Mouse (Mus musculus) adrenal gland, postnatal 25 days (tissue): ENCODE data around the gene Qtrt1. TPM values are rescaled to one million over a fixed set of nuclear protein-coding genes. Genes with fewer than 3 reads are reported as not detected.
"Not testable (repeated sequence)": the region's sequence is repeated elsewhere in the genome, so short reads cannot be mapped to it uniquely, and the experiment has no call there.

Experiments
- DNase-seq: peaks from one replicate; pipeline ENCODE4 v3.0.0; 2021; ENCODE audit warnings: mixed read lengths
- total RNA-seq: library from RNA; stranded (reverse); gene quantifications from 2 replicates; pipeline ENCODE4 v1.2.3, GENCODE M21; 2021

The Qtrt1 gene
- total RNA-seq, 1 experiment from 2014 or later: 25.1 TPM

- DNase-seq: no peak
Measured at GRCm38 (mm10) chr9:21450270-21450669, 38.6 kb downstream of the Qtrt1 start.

GRCm38 (mm10) chr9:21451391-21451790, 39.8 kb downstream of the Qtrt1 start:
- DNase-seq: no peak

GRCm38 (mm10) chr9:21451870-21452269, 40.2 kb downstream of the Qtrt1 start:
- no peak for DNase-seq

GRCm38 (mm10) chr9:21453003-21453402, 41.4 kb downstream of the Qtrt1 start:
- no peak for DNase-seq

GRCm38 (mm10) chr9:21453459-21453858, 41.8 kb downstream of the Qtrt1 start:
- DNase-seq: no peak

GRCm38 (mm10) chr9:21454556-21454955, 42.9 kb downstream of the Qtrt1 start:
- no peak for DNase-seq

GRCm38 (mm10) chr9:21455103-21455770, 43.6 kb downstream of the Qtrt1 start:
- no peak for DNase-seq

- no peak for DNase-seq
Measured at GRCm38 (mm10) chr9:21456246-21456929, 44.8 kb downstream of the Qtrt1 start.

- no peak for DNase-seq
Measured at GRCm38 (mm10) chr9:21456930-21457634, 45.4 kb downstream of the Qtrt1 start.

- DNase-seq: no peak
Measured at GRCm38 (mm10) chr9:21458821-21459220, 47.2 kb downstream of the Qtrt1 start.

- DNase-seq: no peak
Measured at GRCm38 (mm10) chr9:21460400-21460940, 48.8 kb downstream of the Qtrt1 start.

GRCm38 (mm10) chr9:21463138-21463590, 51.5 kb downstream of the Qtrt1 start:
- peak; percentile 64 for DNase-seq

- DNase-seq: no peak
Measured at GRCm38 (mm10) chr9:21463766-21464564, 52.3 kb downstream of the Qtrt1 start.

GRCm38 (mm10) chr9:21464565-21464928, 52.9 kb downstream of the Qtrt1 start:
- not testable (repeated sequence) for DNase-seq

GRCm38 (mm10) chr9:21469032-21470024, 57.7 kb downstream of the Qtrt1 start:
- DNase-seq: peak; percentile 62

Other genes with a start within 250 kb of the Qtrt1 start
- gene Pde4a, start 246.1 kb upstream of the Qtrt1 start, total RNA-seq: 12.9 and 13.1 TPM in 2 replicates
- gene Keap1, start 172.5 kb upstream of the Qtrt1 start, total RNA-seq: 50.8 and 51.5 TPM in 2 replicates
- 0.88 and 1.3 TPM in 2 replicates for gene S1pr5, start 163.4 kb upstream of the Qtrt1 start, total RNA-seq
- 37.5 and 42.2 TPM in 2 replicates for gene Atg4d, start 146.5 kb upstream of the Qtrt1 start, total RNA-seq
- 34.7 and 48.1 TPM in 2 replicates for gene Kri1, start 123.9 kb upstream of the Qtrt1 start, total RNA-seq
- 13.5 and 19.9 TPM in 2 replicates for gene Cdkn2d, start 120.4 kb upstream of the Qtrt1 start, total RNA-seq
- not detected in 2 replicates for gene Ap1m2, start 99.5 kb upstream of the Qtrt1 start, total RNA-seq
- gene Slc44a2, start 91.1 kb upstream of the Qtrt1 start, total RNA-seq: 31.8 and 46.3 TPM in 2 replicates
- 68.9 and 69.5 TPM in 2 replicates for gene Ilf3, start 44.0 kb upstream of the Qtrt1 start, total RNA-seq
- gene Dnm2, start 13.1 kb downstream of the Qtrt1 start, total RNA-seq: 110 and 126 TPM in 2 replicates
- gene Tmed1, start 98.4 kb downstream of the Qtrt1 start, total RNA-seq: 26.8 and 37.1 TPM in 2 replicates
- gene AB124611, start 114.3 kb downstream of the Qtrt1 start, total RNA-seq: 1.3 TPM in 1 of 2 replicates, not detected in the other
- 45.6 and 54.0 TPM in 2 replicates for gene Carm1, start 135.1 kb downstream of the Qtrt1 start, total RNA-seq
- gene Timm29, start 180.9 kb downstream of the Qtrt1 start, total RNA-seq: 58.2 and 62.6 TPM in 2 replicates
- 27.5 and 40.2 TPM in 2 replicates for gene Yipf2, start 181.0 kb downstream of the Qtrt1 start, total RNA-seq
- 87.3 and 87.4 TPM in 2 replicates for gene Smarca4, start 204.3 kb downstream of the Qtrt1 start, total RNA-seq